Mouse (Mus musculus): Measurements from ENCODE around the gene Dda1. TPM values are rescaled to one million over a fixed set of nuclear protein-coding genes. Genes with fewer than 3 reads are reported as not detected.
"Not testable (repeated sequence)": the region's sequence is repeated elsewhere in the genome, so short reads cannot be mapped to it uniquely, and the experiment has no call there.

Dda1 gene
- polyA plus RNA-seq, 1 experiment from 2014 or later, result 152 TPM

GRCm38 (mm10) chr8:71498816-71499690 is 30.1 kb downstream of the Dda1 start:
- H3K27ac ChIP-seq (replicated peaks), result no peak overlapping the region
- ATAC-seq (ENCODE audit: low FRiP score, low read depth), result no peak

DNA sequence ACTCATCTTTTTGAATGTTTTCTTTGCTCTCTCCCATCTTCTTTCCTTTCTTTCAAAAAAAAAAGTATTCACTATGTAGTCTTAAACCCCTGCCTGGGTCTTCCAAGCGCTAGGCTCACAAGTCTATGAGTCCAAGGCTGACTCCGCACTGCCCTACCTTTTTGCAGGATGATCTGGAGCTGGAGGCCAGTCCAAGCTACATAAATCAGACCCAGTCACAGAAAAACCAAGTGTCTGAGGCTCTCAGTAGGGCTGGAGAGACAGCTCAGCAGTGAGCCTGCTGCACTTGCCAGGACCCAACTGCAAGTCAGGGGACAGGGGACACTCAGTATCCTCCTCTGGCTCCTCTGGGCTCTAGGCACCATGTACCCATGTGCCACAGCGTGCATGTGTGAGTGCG is 35.4 kb downstream of the Dda1 start:
- peaks cover 49% of the 10 kb centered on the region for H3K27me3 ChIP-seq
- no peak overlapping the region for H3K4me3 ChIP-seq
- no peaks in the 10 kb centered on the region for H3K9me3 ChIP-seq
- no peaks in the 10 kb centered on the region for H3K36me3 ChIP-seq
- no peak overlapping the region for H3K27ac ChIP-seq (replicated peaks)
- no peak overlapping the region for H3K9ac ChIP-seq (replicated peaks)
- H3K4me1 ChIP-seq, result peaks cover 9% of the 10 kb centered on the region
- H3K4me2 ChIP-seq (replicated peaks), result no peak overlapping the region
- 83% methylated on average over 4 of the region's 4 CpGs for WGBS
- ATAC-seq (ENCODE audit: low FRiP score, low read depth), result no peak

More at GRCm38 (mm10) chr8:71498816-71499690, 30.1 kb downstream of the Dda1 start:
- Histone ChIP-seq H3K36me3 (peaks cover 1% of the 10 kb centered on the region; the same call in 1 of the 2 replicates), H3K4me2 (replicated peaks) (no peak overlapping the region), H3K4me3 (no peak overlapping the region), H3K27me3 (peaks cover 6% of the 10 kb centered on the region; the same call in 1 of the 2 replicates), H3K4me1 (peaks cover 21% of the 10 kb centered on the region), H3K9ac (replicated peaks) (no peak overlapping the region), H3K9me3 (no peaks in the 10 kb centered on the region)
- WGBS, result 46% methylated on average over 16 of the region's 16 CpGs

- no peak overlapping the region for H3K27ac ChIP-seq (replicated peaks)
- H3K4me2 ChIP-seq (replicated peaks), result no peak overlapping the region
- ATAC-seq (ENCODE audit: low FRiP score, low read depth), result no peak
- H3K4me1 ChIP-seq, result peaks cover 9% of the 10 kb centered on the region
- no peak overlapping the region for H3K9ac ChIP-seq (replicated peaks)
- H3K4me3 ChIP-seq, result no peak overlapping the region
- peaks cover 59% of the 10 kb centered on the region for H3K27me3 ChIP-seq
- no peaks in the 10 kb centered on the region for H3K36me3 ChIP-seq
- H3K9me3 ChIP-seq, result no peaks in the 10 kb centered on the region
- WGBS, result 96% methylated on average over 4 of the region's 4 CpGs
These were observed 36.3 kb downstream of the Dda1 start for GRCm38 (mm10) chr8:71505326-71505725.

DNA sequence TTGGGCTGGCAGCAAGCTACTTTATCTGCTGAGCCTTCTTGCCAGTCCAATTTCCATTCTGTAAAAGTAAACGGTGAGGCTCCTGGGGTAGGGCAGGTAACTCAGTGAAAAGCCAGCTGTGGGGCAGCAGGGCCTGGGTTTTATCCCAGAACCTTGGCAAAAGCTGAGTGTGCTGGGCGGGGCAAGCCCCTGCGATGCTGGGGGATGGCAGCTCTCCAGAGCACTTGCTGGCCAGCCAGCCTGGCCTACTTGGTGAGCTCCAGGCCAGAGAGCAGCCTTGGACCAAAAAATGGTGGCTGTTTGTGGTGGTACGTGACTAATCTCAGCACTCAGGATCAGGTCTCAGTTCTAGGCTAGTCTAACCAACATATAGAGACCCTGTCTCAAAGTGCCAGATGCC is 37.0 kb downstream of the Dda1 start:
- Histone ChIP-seq H3K4me2 (replicated peaks) (no peak overlapping the region), H3K4me3 (no peak overlapping the region), H3K4me1 (peaks cover 9% of the 10 kb centered on the region), H3K27me3 (peaks cover 65% of the 10 kb centered on the region), H3K27ac (replicated peaks) (no peak overlapping the region), H3K9me3 (no peaks in the 10 kb centered on the region), H3K9ac (replicated peaks) (no peak overlapping the region), H3K36me3 (no peaks in the 10 kb centered on the region)
- 81% methylated on average over 4 of the region's 4 CpGs for WGBS
- ATAC-seq (ENCODE audit: low FRiP score, low read depth), result no peak

DNA sequence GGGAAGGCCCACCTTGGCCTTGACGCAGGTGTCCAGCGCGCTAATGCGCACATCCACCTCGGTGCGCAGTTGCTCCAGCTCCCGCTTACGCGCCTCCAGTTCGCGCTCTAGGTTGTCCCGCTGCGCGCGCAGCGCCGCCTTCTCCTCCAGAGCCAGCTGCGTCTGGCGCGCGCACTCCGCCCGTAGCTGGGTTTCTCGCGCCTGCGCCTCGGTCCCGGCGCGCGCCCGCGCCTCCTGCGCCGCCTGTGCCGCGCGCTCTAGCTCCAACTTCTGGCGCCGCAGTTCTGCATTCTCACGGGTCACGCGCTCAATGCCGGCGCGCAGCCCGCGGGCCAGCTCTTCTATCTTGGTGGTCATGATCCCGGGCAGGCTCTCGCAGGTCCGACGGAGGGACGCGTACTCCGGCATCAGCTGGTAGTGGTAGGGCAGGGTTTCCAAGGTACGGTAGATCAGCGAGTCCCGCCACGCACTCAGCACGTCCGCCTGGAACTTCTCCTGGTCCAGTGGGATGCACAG is 38.6 kb downstream of the Dda1 start:
- Histone ChIP-seq H3K27ac (replicated peaks) (no peak overlapping the region), H3K27me3 (peaks cover 75% of the 10 kb centered on the region), H3K4me2 (replicated peaks) (peak overlapping the region; percentile 56), H3K4me3 (peak overlapping the region; percentile 39), H3K9ac (replicated peaks) (no peak overlapping the region), H3K9me3 (no peaks in the 10 kb centered on the region), H3K36me3 (no peaks in the 10 kb centered on the region), H3K4me1 (peaks cover 9% of the 10 kb centered on the region)
- peak; percentile 59 for ATAC-seq (ENCODE audit: low FRiP score, low read depth)
- WGBS, result under 1% methylated on average over 61 of the region's 61 CpGs

- Histone ChIP-seq H3K27me3 (peaks cover 74% of the 10 kb centered on the region), H3K9ac (replicated peaks) (no peak overlapping the region), H3K9me3 (no peaks in the 10 kb centered on the region), H3K36me3 (no peaks in the 10 kb centered on the region), H3K4me1 (peaks cover 9% of the 10 kb centered on the region), H3K4me2 (replicated peaks) (no peak overlapping the region), H3K4me3 (no peak overlapping the region), H3K27ac (replicated peaks) (no peak overlapping the region)
- no peak for ATAC-seq (ENCODE audit: low FRiP score, low read depth)
- WGBS, result 65% methylated on average over 2 of the region's 2 CpGs
These were observed 40.3 kb downstream of the Dda1 start for GRCm38 (mm10) chr8:71509316-71509715.

DNA sequence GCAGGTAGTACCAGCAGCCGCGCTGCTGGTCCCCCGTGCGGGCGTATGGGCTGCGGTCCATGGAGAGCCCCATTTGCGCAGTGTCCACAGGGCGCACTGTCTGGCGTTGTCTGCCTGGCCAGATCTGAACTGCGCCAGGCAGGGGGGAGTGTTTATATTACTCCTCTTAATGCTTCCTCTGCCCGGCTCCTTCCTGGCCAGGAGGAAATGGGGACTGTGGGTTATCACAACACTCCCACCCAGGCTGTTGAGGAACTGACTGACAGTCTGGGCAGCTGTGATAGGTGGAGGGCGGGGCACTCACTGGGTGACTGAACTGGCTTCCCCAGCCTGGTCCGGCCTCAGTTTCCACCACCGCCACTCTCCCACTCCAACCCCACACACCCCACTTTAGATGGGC is 42.6 kb downstream of the Dda1 start, which contains the start of gene Plvap:
Gene Plvap, minus strand, starts transcription at position 109 of the 400 bp plus-strand sequence.
- Histone ChIP-seq H3K4me1 (peaks cover 9% of the 10 kb centered on the region), H3K27me3 (peaks cover 52% of the 10 kb centered on the region), H3K27ac (replicated peaks) (no peak within 1 kb of the TSS), H3K4me3 (no peak within 1 kb of the TSS), H3K9ac (replicated peaks) (no peak within 1 kb of the TSS), H3K9me3 (no peaks in the 10 kb centered on the region), H3K4me2 (replicated peaks) (no peak within 1 kb of the TSS), H3K36me3 (no peaks in the 10 kb centered on the region)
- no peak for ATAC-seq (ENCODE audit: low FRiP score, low read depth)
- 71% methylated on average over 14 of the region's 14 CpGs for WGBS

- Histone ChIP-seq H3K27ac (replicated peaks) (no peak overlapping the region), H3K4me3 (no peak overlapping the region), H3K36me3 (no peaks in the 10 kb centered on the region), H3K9ac (replicated peaks) (no peak overlapping the region), H3K9me3 (no peaks in the 10 kb centered on the region), H3K4me1 (peaks cover 4% of the 10 kb centered on the region; the same call in 1 of the 2 replicates), H3K4me2 (replicated peaks) (no peak overlapping the region), H3K27me3 (peaks cover 37% of the 10 kb centered on the region)
- no peak for ATAC-seq (ENCODE audit: low FRiP score, low read depth)
- 76% methylated on average over 15 of the region's 15 CpGs for whole genome bisulfite sequencing
These were observed 44.2 kb downstream of the Dda1 start for GRCm38 (mm10) chr8:71513018-71513754.

GRCm38 (mm10) chr8:71515043-71515442 is 46.0 kb downstream of the Dda1 start:
- no peak overlapping the region for H3K27ac ChIP-seq (replicated peaks)
- no peaks in the 10 kb centered on the region for H3K9me3 ChIP-seq
- H3K36me3 ChIP-seq, result no peaks in the 10 kb centered on the region
- no peak for ATAC-seq (ENCODE audit: low FRiP score, low read depth)
- no peak overlapping the region for H3K4me2 ChIP-seq (replicated peaks)
- peaks cover 4% of the 10 kb centered on the region; the same call in 1 of the 2 replicates for H3K4me1 ChIP-seq
- WGBS, result 67% methylated on average over 5 of the region's 5 CpGs
- peaks cover 20% of the 10 kb centered on the region for H3K27me3 ChIP-seq
- no peak overlapping the region for H3K4me3 ChIP-seq
- no peak overlapping the region for H3K9ac ChIP-seq (replicated peaks)

- Histone ChIP-seq H3K27ac (replicated peaks) (no peak overlapping the region), H3K4me3 (no peak overlapping the region), H3K36me3 (no peaks in the 10 kb centered on the region), H3K4me1 (peaks cover 4% of the 10 kb centered on the region; the same call in 1 of the 2 replicates), H3K9me3 (no peaks in the 10 kb centered on the region), H3K4me2 (replicated peaks) (no peak overlapping the region), H3K27me3 (peaks cover 8% of the 10 kb centered on the region), H3K9ac (replicated peaks) (no peak overlapping the region)
- WGBS, result 28% methylated on average over 6 of the region's 6 CpGs
- no peak for ATAC-seq (ENCODE audit: low FRiP score, low read depth)
These were observed 47.8 kb downstream of the Dda1 start for GRCm38 (mm10) chr8:71516786-71517185.

DNA sequence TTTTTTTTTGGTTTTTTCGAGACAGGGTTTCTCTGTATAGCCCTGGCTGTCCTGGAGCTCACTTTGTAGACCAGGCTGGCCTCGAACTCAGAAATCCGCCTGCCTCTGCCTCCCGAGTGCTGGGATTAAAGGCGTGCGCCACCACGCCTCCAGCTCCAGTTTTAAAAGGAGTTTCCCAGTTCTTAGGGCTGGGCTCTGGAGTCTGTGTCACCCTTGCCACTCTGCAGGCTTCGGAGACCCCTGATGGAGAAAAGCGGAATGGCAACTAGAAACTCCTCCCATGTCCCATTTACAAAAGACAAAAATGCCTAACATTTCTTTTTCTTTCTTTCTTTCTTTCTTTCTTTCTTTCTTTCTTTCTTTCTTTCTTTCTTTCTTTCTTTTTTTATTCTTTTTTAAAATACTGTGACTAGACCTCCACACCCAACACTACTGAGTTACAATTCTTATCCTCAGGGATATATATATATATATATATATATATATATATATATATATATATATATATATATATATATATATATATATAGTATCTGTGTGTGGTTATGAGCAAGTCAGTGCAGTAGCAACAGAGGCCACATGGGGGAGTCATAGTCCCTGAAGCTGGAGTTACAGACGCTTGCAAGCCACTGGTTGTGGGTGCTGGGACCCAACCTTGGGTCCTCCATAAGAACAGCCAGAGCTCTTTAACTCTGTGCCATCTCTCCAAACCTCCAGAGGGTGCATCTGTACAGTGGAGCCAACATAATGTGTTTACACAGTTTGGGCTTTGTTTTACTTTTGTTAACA is 50.2 kb downstream of the Dda1 start:
- not testable (repeated sequence) for ATAC-seq (ENCODE audit: low FRiP score, low read depth); H3K27ac ChIP-seq (replicated peaks); H3K9ac ChIP-seq (replicated peaks); H3K4me2 ChIP-seq (replicated peaks); H3K36me3 ChIP-seq; H3K9me3 ChIP-seq; H3K4me3 ChIP-seq; H3K4me1 ChIP-seq
- 42% methylated on average over 9 of the region's 10 CpGs for WGBS
- H3K27me3 ChIP-seq, result peaks cover 28% of the 10 kb centered on the region
